Mouse (Mus musculus) forebrain, embryonic 10.5 days (tissue): Measurements from ENCODE around the gene Arhgef1. TPM values are rescaled to one million over a fixed set of nuclear protein-coding genes. Genes with fewer than 3 reads are reported as not detected.

ENCODE experiments used
- DNase-seq: peaks from one replicate; pipeline ENCODE4 v3.0.0-alpha.2; 2017; ENCODE audit warnings: low spot score; ENCODE audit errors: extremely low spot score
- H3K27ac ChIP-seq: fragments of 300-500 bp; sonication (generic); 2 replicates; pipeline ENCODE4 v1.5.1; 2016; ENCODE audit warnings: mild to moderate bottlenecking
- H3K27me3 ChIP-seq: fragments of 300-500 bp; sonication (generic); 2 replicates; pipeline ENCODE4 v1.6.1; 2016; ENCODE audit warnings: mild to moderate bottlenecking; ENCODE audit not compliant: poor library complexity, severe bottlenecking
- H3K36me3 ChIP-seq: fragments of 300-500 bp; sonication (generic); replicated peaks from 2 replicates; pipeline ENCODE4 v1.6.1; 2016; ENCODE audit warnings: mild to moderate bottlenecking, moderate library complexity
- H3K4me1 ChIP-seq: fragments of 300-500 bp; sonication (generic); 2 replicates; pipeline ENCODE4 v1.6.1; 2016
- H3K4me3 ChIP-seq: fragments of 300-500 bp; sonication (generic); 2 replicates; pipeline ENCODE4 v1.5.1; 2016; ENCODE audit warnings: mild to moderate bottlenecking, moderate library complexity
- H3K9me3 ChIP-seq: fragments of 300-500 bp; sonication (generic); 2 replicates; pipeline ENCODE4 v1.6.1; 2016; ENCODE audit warnings: mild to moderate bottlenecking, moderate library complexity
- WGBS: fragments of 180-500 bp; shearing (Covaris S2); methylation state at CpG from one replicate; pipeline ENCODE4 v1.1.7; 2016; 5-methylcytosine and 5-hydroxymethylcytosine counted together
- polyA plus RNA-seq: library from polyadenylated mRNA; unstranded; fragments of >200 nt; fragmentation: Nextera tagmentation; extraction: Ambion mirVana; gene quantifications from 2 replicates; pipeline ENCODE4 v1.2.1, GENCODE M21; 2016

The Arhgef1 gene
- polyA plus RNA-seq, 1 experiment from 2014 or later = 59.2 TPM

- no peak for DNase-seq
- H3K9me3 ChIP-seq = no peaks in the 10 kb centered on the region
- no peak overlapping the region for H3K4me3 ChIP-seq
- no peak overlapping the region for H3K27ac ChIP-seq
- H3K27me3 ChIP-seq = no peaks in the 10 kb centered on the region
- peaks cover 9% of the 10 kb centered on the region; the same call in 1 of the 2 replicates for H3K4me1 ChIP-seq
- H3K36me3 ChIP-seq = no peaks in the 10 kb centered on the region
- 92% methylated on average over 2 of the region's 2 CpGs for WGBS
Observed at GRCm38 (mm10) chr7:24964288-24964687, 61.6 kb downstream of the Arhgef1 start.

GRCm38 (mm10) chr7:24964897-24965535 is 62.3 kb downstream of the Arhgef1 start:
- 16% methylated on average over 5 of the region's 5 CpGs for WGBS
- H3K27me3 ChIP-seq = no peaks in the 10 kb centered on the region
- no peak overlapping the region for H3K27ac ChIP-seq
- H3K36me3 ChIP-seq = no peaks in the 10 kb centered on the region
- no peak overlapping the region for H3K4me3 ChIP-seq
- H3K9me3 ChIP-seq = no peaks in the 10 kb centered on the region
- peak; percentile 79 for DNase-seq
- H3K4me1 ChIP-seq = peaks cover 9% of the 10 kb centered on the region; the same call in 1 of the 2 replicates

GRCm38 (mm10) chr7:24967966-24968365 is 65.3 kb downstream of the Arhgef1 start:
- no peak for DNase-seq
- 87% methylated on average over 8 of the region's 8 CpGs for whole genome bisulfite sequencing
- H3K4me1 ChIP-seq = peaks cover 24% of the 10 kb centered on the region
- no peak overlapping the region for H3K4me3 ChIP-seq
- H3K27me3 ChIP-seq = no peaks in the 10 kb centered on the region
- H3K36me3 ChIP-seq = no peaks in the 10 kb centered on the region
- no peak overlapping the region for H3K27ac ChIP-seq
- no peaks in the 10 kb centered on the region for H3K9me3 ChIP-seq

- WGBS = 71% methylated on average over 6 of the region's 6 CpGs
- no peaks in the 10 kb centered on the region for H3K27me3 ChIP-seq
Observed at GRCm38 (mm10) chr7:24968463-24968862, 65.8 kb downstream of the Arhgef1 start.

GRCm38 (mm10) chr7:24969805-24970204 is 67.1 kb downstream of the Arhgef1 start:
- DNase-seq = no peak
- no peaks in the 10 kb centered on the region for H3K27me3 ChIP-seq
- no peaks in the 10 kb centered on the region for H3K36me3 ChIP-seq
- H3K9me3 ChIP-seq = no peaks in the 10 kb centered on the region
- H3K4me1 ChIP-seq = peaks cover 19% of the 10 kb centered on the region
- no peak overlapping the region for H3K27ac ChIP-seq
- 77% methylated on average over 12 of the region's 12 CpGs for WGBS
- no peak overlapping the region for H3K4me3 ChIP-seq

More at GRCm38 (mm10) chr7:24968463-24968862, 65.8 kb downstream of the Arhgef1 start:
- Histone ChIP-seq H3K27ac (no peak overlapping the region), H3K36me3 (no peaks in the 10 kb centered on the region), H3K4me1 (peaks cover 24% of the 10 kb centered on the region), H3K4me3 (no peak overlapping the region), H3K9me3 (no peaks in the 10 kb centered on the region)
- DNase-seq = no peak

- DNase-seq = no peak
Observed at GRCm38 (mm10) chr7:24970341-24970740, 67.6 kb downstream of the Arhgef1 start.

GRCm38 (mm10) chr7:24971261-24971971 is 68.7 kb downstream of the Arhgef1 start:
- H3K9me3 ChIP-seq = no peaks in the 10 kb centered on the region
- H3K27me3 ChIP-seq = no peaks in the 10 kb centered on the region
- 11% methylated on average over 19 of the region's 19 CpGs for WGBS
- peaks cover 15% of the 10 kb centered on the region for H3K4me1 ChIP-seq
- no peaks in the 10 kb centered on the region for H3K36me3 ChIP-seq
- H3K27ac ChIP-seq = peak overlapping the region; percentile 85
- DNase-seq = peak; percentile 65
- peak overlapping the region; percentile 72 for H3K4me3 ChIP-seq

More at GRCm38 (mm10) chr7:24970341-24970740, 67.6 kb downstream of the Arhgef1 start:
- Histone ChIP-seq H3K4me1 (peaks cover 16% of the 10 kb centered on the region), H3K4me3 (no peak overlapping the region), H3K27ac (no peak overlapping the region), H3K9me3 (no peaks in the 10 kb centered on the region), H3K27me3 (no peaks in the 10 kb centered on the region), H3K36me3 (no peaks in the 10 kb centered on the region)
- 96% methylated on average over 3 of the region's 3 CpGs for WGBS

- no peaks in the 10 kb centered on the region for H3K9me3 ChIP-seq
- H3K36me3 ChIP-seq = no peaks in the 10 kb centered on the region
- peak within 1 kb of the TSS; percentile 72 for H3K4me3 ChIP-seq
- peak; percentile 87 for DNase-seq
- no peaks in the 10 kb centered on the region for H3K27me3 ChIP-seq
- peaks cover 15% of the 10 kb centered on the region for H3K4me1 ChIP-seq
- H3K27ac ChIP-seq = peak within 1 kb of the TSS; percentile 85
- under 1% methylated on average over 45 of the region's 45 CpGs for WGBS
Observed at GRCm38 (mm10) chr7:24971972-24972893, 69.5 kb downstream of the Arhgef1 start, which contains the start of gene Rabac1. TSS of gene Rabac1 (minus strand) at chr7:24972754.

- WGBS = 86% methylated on average over 4 of the region's 4 CpGs
- no peak overlapping the region for H3K4me3 ChIP-seq
- peaks cover 15% of the 10 kb centered on the region for H3K4me1 ChIP-seq
- DNase-seq = no peak
- no peaks in the 10 kb centered on the region for H3K27me3 ChIP-seq
- no peaks in the 10 kb centered on the region for H3K36me3 ChIP-seq
- no peak overlapping the region for H3K27ac ChIP-seq
- no peaks in the 10 kb centered on the region for H3K9me3 ChIP-seq
Observed at GRCm38 (mm10) chr7:24973208-24973607, 70.5 kb downstream of the Arhgef1 start.

GRCm38 (mm10) chr7:24973902-24974301 is 71.2 kb downstream of the Arhgef1 start:
- WGBS = 82% methylated on average over 5 of the region's 5 CpGs
- 0 out of 2 replicates have a peak, but pooled peaks cover 4% of the 10 kb centered on the region for H3K9me3 ChIP-seq
- H3K27me3 ChIP-seq = no peaks in the 10 kb centered on the region
- DNase-seq = no peak
- H3K27ac ChIP-seq = no peak overlapping the region
- no peak overlapping the region for H3K4me3 ChIP-seq
- no peaks in the 10 kb centered on the region for H3K36me3 ChIP-seq
- peaks cover 15% of the 10 kb centered on the region for H3K4me1 ChIP-seq

GRCm38 (mm10) chr7:24974893-24975595 is 72.3 kb downstream of the Arhgef1 start:
- Histone ChIP-seq H3K9me3 (0 out of 2 replicates have a peak, but pooled peaks cover 6% of the 10 kb centered on the region), H3K27me3 (no peaks in the 10 kb centered on the region), H3K27ac (no peak overlapping the region), H3K4me3 (no peak overlapping the region), H3K36me3 (no peaks in the 10 kb centered on the region), H3K4me1 (peaks cover 15% of the 10 kb centered on the region)
- peak; percentile 42 for DNase-seq
- 30% methylated on average over 9 of the region's 9 CpGs for WGBS
